Mouse (Mus musculus) bone marrow, adult 2 months (tissue): ENCODE measurements around the gene Vdr. TPM values are rescaled to one million over a fixed set of nuclear protein-coding genes. Genes with fewer than 3 reads are reported as not detected.

ENCODE experiments used
- H3K27ac ChIP-seq: fragments of 200-500 bp; 2 replicates; pipeline ENCODE4 v1.5.1; 2012; ENCODE audit warnings: low read depth, mild to moderate bottlenecking, control low read depth, inconsistent platforms, low read length; ENCODE audit not compliant: control insufficient read depth, poor library complexity, insufficient read depth
- H3K4me1 ChIP-seq: fragments of 200-500 bp; 2 replicates; pipeline ENCODE4 v1.6.1; 2011; ENCODE audit warnings: low read length; ENCODE audit not compliant: control insufficient read depth, insufficient read depth
- H3K4me3 ChIP-seq: fragments of 200-500 bp; replicated peaks from 2 replicates; pipeline ENCODE3; 2011; ENCODE audit warnings: mild to moderate bottlenecking, low read depth, low read length, control low read depth; ENCODE audit not compliant: control insufficient read depth
- CTCF ChIP-seq: fragments of 200-500 bp; IDR thresholded peaks from 2 replicates; pipeline ENCODE4 v1.5.1; 2011; ENCODE audit warnings: low read length, control low read depth; ENCODE audit not compliant: control insufficient read depth, insufficient read depth
- POLR2A ChIP-seq: fragments of 200-500 bp; IDR thresholded peaks from 2 replicates; pipeline ENCODE4 v1.6.1; 2011; ENCODE audit warnings: low read depth, mild to moderate bottlenecking, control low read depth, low read length, borderline replicate concordance; ENCODE audit not compliant: control insufficient read depth
- WGBS: fragments of 180-500 bp; shearing (Covaris S2); methylation state at CpG from one replicate; pipeline ENCODE4 v1.1.7; 2018; 5-methylcytosine and 5-hydroxymethylcytosine counted together
- polyA plus RNA-seq: library from polyadenylated mRNA; stranded (reverse); fragments of >200 nt; gene quantifications from 2 replicates; pipeline ENCODE4 v1.2.4, GENCODE M21; 2011; ENCODE audit warnings: low replicate concordance; ENCODE audit not compliant: missing spikeins, insufficient read depth, insufficient read length

Gene Vdr
- polyA plus RNA-seq, 1 experiment, result 1.5 TPM

GRCm38 (mm10) chr15:97838395-97838794, 72.0 kb downstream of the Vdr start:
- no peak overlapping the region for H3K27ac ChIP-seq
- TF ChIP-seq CTCF, result no peak
- TF ChIP-seq POLR2A, result no peak
- H3K4me1 ChIP-seq, result peaks cover 7% of the 10 kb centered on the region; the same call in 1 of the 2 replicates
- 62% methylated on average over 4 of the region's 4 CpGs for WGBS
- H3K4me3 ChIP-seq, result no peak overlapping the region

- no peak overlapping the region for H3K4me3 ChIP-seq
- TF ChIP-seq POLR2A (no peak), CTCF (no peak)
- H3K4me1 ChIP-seq, result peaks cover 10% of the 10 kb centered on the region
- H3K27ac ChIP-seq, result no peak overlapping the region
- WGBS, result 17% methylated on average over 8 of the region's 8 CpGs
Measured at GRCm38 (mm10) chr15:97837491-97838061, 72.9 kb downstream of the Vdr start.

- Histone ChIP-seq H3K4me3 (no peak overlapping the region), H3K4me1 (peaks cover 11% of the 10 kb centered on the region), H3K27ac (no peak overlapping the region)
- no peak for TF ChIP-seq CTCF
- no peak for TF ChIP-seq POLR2A
- 34% methylated on average over 8 of the region's 8 CpGs for WGBS
Measured at GRCm38 (mm10) chr15:97836894-97837247, 73.6 kb downstream of the Vdr start.

- TF ChIP-seq POLR2A (no peak), CTCF (no peak)
- Histone ChIP-seq H3K27ac (no peak overlapping the region), H3K4me1 (peaks cover 13% of the 10 kb centered on the region), H3K4me3 (no peak overlapping the region)
- 66% methylated on average over 17 of the region's 17 CpGs for WGBS
Measured at GRCm38 (mm10) chr15:97836153-97836893, 74.1 kb downstream of the Vdr start.

GRCm38 (mm10) chr15:97832764-97833479, 77.5 kb downstream of the Vdr start:
- H3K4me1 ChIP-seq, result peaks cover 16% of the 10 kb centered on the region
- H3K4me3 ChIP-seq, result no peak overlapping the region
- no peak overlapping the region for H3K27ac ChIP-seq
- TF ChIP-seq CTCF (no peak), POLR2A (no peak)
- 32% methylated on average over 9 of the region's 9 CpGs for WGBS

- TF ChIP-seq POLR2A (no peak), CTCF (no peak)
- Histone ChIP-seq H3K27ac (peak overlapping the region; percentile 73), H3K4me3 (peak overlapping the region; percentile 87), H3K4me1 (peaks cover 13% of the 10 kb centered on the region)
- 34% methylated on average over 10 of the region's 10 CpGs for whole genome bisulfite sequencing
Measured at GRCm38 (mm10) chr15:97831987-97832640, 78.3 kb downstream of the Vdr start.

GRCm38 (mm10) chr15:97831242-97831986, 79.0 kb downstream of the Vdr start:
- WGBS, result 0% methylated on average over 74 of the region's 84 CpGs
- TF ChIP-seq CTCF (0 out of 2 replicates have a peak, but pooled peaks have one; percentile 1), POLR2A (no peak; the same call in 1 of the 2 replicates)
- H3K27ac ChIP-seq, result peak overlapping the region; percentile 73
- peak overlapping the region; percentile 87 for H3K4me3 ChIP-seq
- H3K4me1 ChIP-seq, result peaks cover 11% of the 10 kb centered on the region
